Mouse (Mus musculus): ENCODE measurements around the gene Ascl5. TPM values are rescaled to one million over a fixed set of nuclear protein-coding genes. Genes with fewer than 3 reads are reported as not detected.

Ascl5 gene
- polyA plus RNA-seq, 1 experiment from 2014 or later: not detected

DNA sequence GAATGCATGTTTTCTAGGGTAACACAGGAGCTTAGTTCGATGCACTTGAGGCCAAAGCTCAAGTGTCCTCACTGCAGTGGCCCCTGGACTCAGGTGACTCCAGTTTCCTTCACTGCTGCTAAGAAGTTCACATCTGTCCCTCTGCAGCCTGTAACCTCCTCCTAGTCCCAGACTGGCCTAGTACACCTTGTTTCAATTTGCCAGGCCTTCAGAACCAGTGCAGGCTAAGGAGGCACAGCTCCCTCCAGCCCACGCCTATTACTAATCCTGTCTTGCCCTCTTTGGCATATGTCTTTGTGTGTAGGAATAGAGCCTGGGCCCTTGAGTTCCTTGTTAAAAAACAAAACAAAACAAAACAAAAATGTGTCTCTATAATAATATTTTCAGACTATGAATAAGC is 33.3 kb upstream of the Ascl5 start:
- peak overlapping the region; percentile 88 for H3K4me2 ChIP-seq
- no peak overlapping the region for H3K9ac ChIP-seq (ENCODE audit: low read depth, low read length)
- peaks cover under 1% of the 10 kb centered on the region for H3K36me3 ChIP-seq (ENCODE audit: control insufficient read depth, insufficient read depth, low read length)
- H3K27me3 ChIP-seq (ENCODE audit: control insufficient read depth, insufficient read depth, low read length): no peaks in the 10 kb centered on the region
- 80% methylated on average over 2 of the region's 2 CpGs for WGBS (ENCODE audit: insufficient replicate concordance)
- no peaks in the 10 kb centered on the region for H3K9me3 ChIP-seq (replicated peaks; ENCODE audit: control insufficient read depth, low read length)
- peak overlapping the region; percentile 88 for H3K4me3 ChIP-seq (ENCODE audit: low read depth, low read length)
- no peak overlapping the region for H3K27ac ChIP-seq (ENCODE audit: low read depth, low read length)
- no peak for ATAC-seq (replicated peaks; ENCODE audit: insufficient number of reproducible peaks, low FRiP score, low TSS enrichment)
- H3K4me1 ChIP-seq (ENCODE audit: control insufficient read depth, insufficient read depth, low read length): peaks cover 15% of the 10 kb centered on the region

DNA sequence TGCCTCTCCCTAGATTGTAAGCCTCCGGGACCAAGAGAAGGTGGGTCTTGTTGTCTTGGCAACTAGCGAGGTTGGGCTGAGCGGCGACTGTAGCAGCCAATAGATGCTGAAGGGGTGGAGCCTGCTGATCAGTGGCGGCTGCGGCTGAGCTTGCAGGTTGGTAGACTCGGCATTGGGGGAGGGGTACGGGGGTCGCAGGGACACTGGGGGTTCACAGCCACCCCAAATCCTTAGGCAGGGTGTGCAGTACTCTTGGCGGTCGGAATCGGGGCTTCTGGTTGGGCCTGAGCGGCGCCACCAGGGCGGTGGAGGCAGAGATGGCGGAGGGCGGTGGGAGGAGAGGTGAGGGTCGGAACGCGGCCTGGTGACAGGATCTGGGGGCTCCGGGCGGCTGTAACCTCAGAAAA is 32.7 kb upstream of the Ascl5 start:
- Histone ChIP-seq H3K27ac (ENCODE audit: low read depth, low read length) (peak overlapping the region; percentile 66), H3K4me3 (ENCODE audit: low read depth, low read length) (peak overlapping the region; percentile 88), H3K9ac (ENCODE audit: low read depth, low read length) (peak overlapping the region; percentile 91), H3K36me3 (ENCODE audit: control insufficient read depth, insufficient read depth, low read length) (peaks cover 5% of the 10 kb centered on the region), H3K27me3 (ENCODE audit: control insufficient read depth, insufficient read depth, low read length) (no peaks in the 10 kb centered on the region), H3K4me2 (peak overlapping the region; percentile 88), H3K4me1 (ENCODE audit: control insufficient read depth, insufficient read depth, low read length) (peaks cover 15% of the 10 kb centered on the region), H3K9me3 (replicated peaks; ENCODE audit: control insufficient read depth, low read length) (no peaks in the 10 kb centered on the region)
- WGBS (ENCODE audit: insufficient replicate concordance): 0% methylated on average over 21 of the region's 22 CpGs
- peak; percentile 95 for ATAC-seq (replicated peaks; ENCODE audit: insufficient number of reproducible peaks, low FRiP score, low TSS enrichment)

DNA sequence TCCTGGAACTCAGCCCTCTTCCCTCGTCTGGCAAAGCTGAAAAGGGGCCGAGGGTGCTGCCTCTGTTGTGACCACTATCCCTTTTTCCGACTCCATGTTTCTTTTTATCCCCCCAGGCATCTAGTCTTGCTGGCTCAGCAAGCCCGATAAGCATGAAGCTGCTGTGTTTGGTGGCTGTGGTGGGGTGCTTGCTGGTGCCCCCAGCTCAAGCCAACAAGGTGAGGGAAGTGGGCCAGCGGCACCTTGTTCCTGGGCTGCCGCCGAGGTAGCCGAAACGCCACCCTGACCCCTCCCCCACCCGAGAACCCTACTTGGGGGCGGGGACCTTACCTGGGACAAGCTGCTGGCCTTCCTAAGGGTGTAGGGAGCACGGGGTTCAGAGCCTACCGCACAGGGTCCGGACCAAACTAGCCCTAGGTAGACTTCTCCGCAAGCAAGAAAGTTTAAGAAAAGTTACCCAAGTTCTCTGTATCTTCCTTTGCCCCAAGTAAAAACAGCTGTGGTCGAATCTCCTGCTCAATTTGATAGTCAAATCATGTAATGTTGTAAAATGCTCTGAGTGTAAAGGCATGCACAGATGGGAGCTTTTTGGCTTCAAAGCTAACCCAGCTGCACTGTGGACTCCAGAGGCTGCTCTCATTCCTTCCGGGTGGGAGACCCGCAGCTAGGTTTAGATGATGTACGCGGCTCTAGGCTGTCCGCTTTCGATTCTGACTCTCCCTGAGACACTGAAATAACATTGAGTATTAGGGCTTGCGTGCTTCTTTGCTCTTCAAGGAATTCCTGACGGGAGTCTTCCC is 32.0 kb upstream of the Ascl5 start:
- H3K9ac ChIP-seq (ENCODE audit: low read depth, low read length): peak overlapping the region; percentile 91
- H3K4me2 ChIP-seq: peak overlapping the region; percentile 88
- H3K36me3 ChIP-seq (ENCODE audit: control insufficient read depth, insufficient read depth, low read length): peaks cover 9% of the 10 kb centered on the region
- peak overlapping the region; percentile 88 for H3K4me3 ChIP-seq (ENCODE audit: low read depth, low read length)
- peak; percentile 40; the same call in 1 of the 2 replicates for ATAC-seq (replicated peaks; ENCODE audit: insufficient number of reproducible peaks, low FRiP score, low TSS enrichment)
- H3K9me3 ChIP-seq (replicated peaks; ENCODE audit: control insufficient read depth, low read length): no peaks in the 10 kb centered on the region
- peaks cover 13% of the 10 kb centered on the region for H3K4me1 ChIP-seq (ENCODE audit: control insufficient read depth, insufficient read depth, low read length)
- no peaks in the 10 kb centered on the region for H3K27me3 ChIP-seq (ENCODE audit: control insufficient read depth, insufficient read depth, low read length)
- 6% methylated on average over 24 of the region's 24 CpGs for WGBS (ENCODE audit: insufficient replicate concordance)
- peak overlapping the region; percentile 66 for H3K27ac ChIP-seq (ENCODE audit: low read depth, low read length)

DNA sequence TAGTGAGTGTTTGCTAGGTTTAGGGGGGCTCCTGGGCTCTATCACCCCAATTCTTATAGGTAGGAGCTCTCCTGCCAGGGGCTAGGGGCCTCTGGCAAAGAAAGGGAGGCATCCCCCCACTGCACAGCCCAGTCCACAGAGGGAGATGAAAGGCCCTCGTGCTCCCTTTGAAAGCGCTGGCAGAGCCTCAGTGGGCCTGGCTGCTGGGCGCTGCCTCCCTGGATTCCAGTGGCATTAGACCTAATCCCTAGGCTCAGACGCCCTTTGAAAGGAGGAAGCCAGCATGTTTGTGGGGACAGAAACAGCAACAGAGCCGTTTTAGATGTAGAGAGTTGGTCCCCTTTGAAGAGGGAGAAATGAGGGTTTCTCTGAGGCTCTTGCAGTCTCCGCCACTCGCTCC is 20.4 kb upstream of the Ascl5 start:
- Histone ChIP-seq H3K4me2 (no peak overlapping the region), H3K27me3 (ENCODE audit: control insufficient read depth, insufficient read depth, low read length) (no peaks in the 10 kb centered on the region), H3K4me3 (ENCODE audit: low read depth, low read length) (no peak overlapping the region), H3K9ac (ENCODE audit: low read depth, low read length) (no peak overlapping the region), H3K4me1 (ENCODE audit: control insufficient read depth, insufficient read depth, low read length) (0 out of 2 replicates have a peak, but pooled peaks cover 9% of the 10 kb centered on the region), H3K36me3 (ENCODE audit: control insufficient read depth, insufficient read depth, low read length) (peaks cover 52% of the 10 kb centered on the region), H3K9me3 (replicated peaks; ENCODE audit: control insufficient read depth, low read length) (no peaks in the 10 kb centered on the region), H3K27ac (ENCODE audit: low read depth, low read length) (peak overlapping the region; percentile 35; the same call in 1 of the 2 replicates)
- WGBS (ENCODE audit: insufficient replicate concordance): 73% methylated on average over 7 of the region's 7 CpGs
- ATAC-seq (replicated peaks; ENCODE audit: insufficient number of reproducible peaks, low FRiP score, low TSS enrichment): no peak

DNA sequence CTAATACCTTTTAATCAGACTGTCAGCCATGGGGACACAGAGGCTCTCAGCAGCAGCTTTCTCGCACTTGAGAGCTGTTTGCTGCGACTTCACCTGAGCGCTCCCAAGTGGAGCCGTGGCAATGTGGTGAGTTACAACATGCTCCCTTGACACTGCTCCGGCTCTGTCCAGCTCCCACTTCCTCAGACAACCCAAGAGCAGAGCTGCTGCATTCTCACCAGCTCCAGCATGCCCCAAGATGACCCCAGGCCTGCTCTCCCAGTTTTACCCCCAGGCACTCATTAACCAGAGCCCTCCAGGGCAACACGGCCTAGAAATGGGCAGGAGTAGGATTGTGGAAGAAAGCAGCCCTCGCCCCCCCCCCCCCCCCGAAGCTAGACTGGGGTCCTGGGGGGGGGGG is 18.9 kb upstream of the Ascl5 start:
- Histone ChIP-seq H3K4me1 (ENCODE audit: control insufficient read depth, insufficient read depth, low read length) (0 out of 2 replicates have a peak, but pooled peaks cover 9% of the 10 kb centered on the region), H3K4me2 (no peak overlapping the region), H3K36me3 (ENCODE audit: control insufficient read depth, insufficient read depth, low read length) (peaks cover 44% of the 10 kb centered on the region), H3K4me3 (ENCODE audit: low read depth, low read length) (no peak overlapping the region), H3K27me3 (ENCODE audit: control insufficient read depth, insufficient read depth, low read length) (no peaks in the 10 kb centered on the region), H3K9me3 (replicated peaks; ENCODE audit: control insufficient read depth, low read length) (no peaks in the 10 kb centered on the region), H3K27ac (ENCODE audit: low read depth, low read length) (no peak overlapping the region), H3K9ac (ENCODE audit: low read depth, low read length) (no peak overlapping the region)
- no peak for ATAC-seq (replicated peaks; ENCODE audit: insufficient number of reproducible peaks, low FRiP score, low TSS enrichment)
- 83% methylated on average over 7 of the region's 8 CpGs for WGBS (ENCODE audit: insufficient replicate concordance)

DNA sequence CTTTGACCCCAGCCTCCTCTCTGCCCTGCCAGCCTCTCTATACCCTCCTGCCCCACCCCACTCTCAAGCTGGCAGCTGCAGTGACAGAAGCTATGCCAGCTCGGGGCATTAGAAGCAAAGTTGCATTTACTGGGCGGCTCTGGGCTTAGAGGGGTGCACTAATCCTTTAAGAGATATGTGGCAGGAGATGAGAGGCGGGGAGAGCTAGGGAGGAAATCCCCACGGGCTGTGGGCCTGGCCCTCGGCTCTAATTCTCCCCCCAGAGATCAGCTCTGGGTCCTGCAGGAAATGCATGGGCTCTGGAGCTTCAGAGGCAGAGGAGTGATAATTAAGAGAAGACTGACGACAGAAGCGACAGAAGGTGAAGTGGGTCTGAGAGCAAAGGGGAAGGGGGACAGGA is 17.6 kb upstream of the Ascl5 start:
- Histone ChIP-seq H3K36me3 (ENCODE audit: control insufficient read depth, insufficient read depth, low read length) (peaks cover 31% of the 10 kb centered on the region), H3K9ac (ENCODE audit: low read depth, low read length) (no peak overlapping the region), H3K4me3 (ENCODE audit: low read depth, low read length) (no peak overlapping the region), H3K9me3 (replicated peaks; ENCODE audit: control insufficient read depth, low read length) (no peaks in the 10 kb centered on the region), H3K4me2 (no peak overlapping the region), H3K27me3 (ENCODE audit: control insufficient read depth, insufficient read depth, low read length) (no peaks in the 10 kb centered on the region), H3K27ac (ENCODE audit: low read depth, low read length) (no peak overlapping the region), H3K4me1 (ENCODE audit: control insufficient read depth, insufficient read depth, low read length) (0 out of 2 replicates have a peak, but pooled peaks cover 9% of the 10 kb centered on the region)
- 44% methylated on average over 7 of the region's 7 CpGs for WGBS (ENCODE audit: insufficient replicate concordance)
- ATAC-seq (replicated peaks; ENCODE audit: insufficient number of reproducible peaks, low FRiP score, low TSS enrichment): no peak

DNA sequence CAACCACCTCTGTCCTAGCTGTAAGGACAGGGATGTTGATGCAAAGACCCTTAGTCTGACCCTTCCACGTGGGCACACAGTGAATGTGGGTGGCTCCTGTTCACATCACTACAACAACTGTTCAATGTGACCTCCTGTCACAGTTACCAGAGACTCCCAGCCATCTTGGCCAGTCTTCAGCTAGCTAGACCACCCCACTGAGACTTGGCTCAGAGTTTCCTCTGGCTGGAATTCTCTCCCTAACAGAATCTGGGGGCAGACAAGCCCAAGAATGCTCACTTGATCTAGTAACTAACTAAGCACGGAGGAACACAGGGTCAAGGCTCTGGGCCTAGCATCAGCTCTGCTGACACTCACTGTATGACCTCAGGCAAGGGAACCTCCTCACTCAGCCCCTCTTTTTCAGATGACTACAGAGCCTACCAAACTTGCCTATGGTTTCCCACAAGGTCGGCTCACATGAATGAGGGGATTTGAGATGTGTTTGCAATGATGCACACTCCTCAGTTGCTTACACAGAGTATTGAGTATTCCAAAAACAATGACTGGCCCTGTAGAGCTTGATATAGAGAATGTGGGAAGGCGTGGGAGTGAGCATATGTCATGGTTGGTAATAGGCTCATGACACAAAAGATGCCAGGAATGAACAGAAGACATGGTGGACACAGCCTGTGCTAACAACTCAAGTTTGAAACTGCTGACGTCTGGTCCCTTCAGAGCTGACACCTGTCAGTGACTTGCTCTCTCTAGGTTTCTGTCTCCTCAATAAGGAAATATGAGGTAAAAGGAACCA is 11.7 kb upstream of the Ascl5 start:
- Histone ChIP-seq H3K4me3 (ENCODE audit: low read depth, low read length) (no peak overlapping the region), H3K9ac (ENCODE audit: low read depth, low read length) (no peak overlapping the region), H3K9me3 (replicated peaks; ENCODE audit: control insufficient read depth, low read length) (no peaks in the 10 kb centered on the region), H3K27ac (ENCODE audit: low read depth, low read length) (no peak overlapping the region), H3K36me3 (ENCODE audit: control insufficient read depth, insufficient read depth, low read length) (peaks cover 14% of the 10 kb centered on the region), H3K27me3 (ENCODE audit: control insufficient read depth, insufficient read depth, low read length) (peaks cover 6% of the 10 kb centered on the region; the same call in 1 of the 2 replicates), H3K4me2 (no peak overlapping the region), H3K4me1 (ENCODE audit: control insufficient read depth, insufficient read depth, low read length) (no peaks in the 10 kb centered on the region)
- ATAC-seq (replicated peaks; ENCODE audit: insufficient number of reproducible peaks, low FRiP score, low TSS enrichment): no peak
- WGBS (ENCODE audit: insufficient replicate concordance): 74% methylated on average over 5 of the region's 5 CpGs

DNA sequence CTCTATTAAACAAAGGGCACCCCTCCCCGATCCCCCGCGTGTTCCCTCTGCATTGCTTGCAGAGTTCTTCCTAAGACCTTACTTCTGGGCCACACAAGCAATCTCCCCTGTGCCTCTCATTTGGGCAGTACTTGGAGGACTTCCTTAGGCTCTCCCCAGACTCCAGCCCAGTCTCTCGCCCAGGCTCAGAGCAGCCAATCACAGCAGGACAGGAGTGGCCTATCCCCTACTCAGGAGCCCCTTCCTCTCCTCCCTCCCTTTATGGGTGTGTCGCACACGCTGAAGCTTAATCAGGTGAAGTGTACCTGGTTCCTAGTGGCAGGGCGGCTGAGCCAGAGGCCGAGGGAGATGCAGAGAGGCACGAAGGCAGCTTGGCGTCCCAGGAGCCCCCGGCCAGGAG is 10.2 kb upstream of the Ascl5 start:
- Histone ChIP-seq H3K4me1 (ENCODE audit: control insufficient read depth, insufficient read depth, low read length) (no peaks in the 10 kb centered on the region), H3K9ac (ENCODE audit: low read depth, low read length) (no peak overlapping the region), H3K9me3 (replicated peaks; ENCODE audit: control insufficient read depth, low read length) (no peaks in the 10 kb centered on the region), H3K4me2 (peak overlapping the region; percentile 11; the same call in 1 of the 2 replicates), H3K36me3 (ENCODE audit: control insufficient read depth, insufficient read depth, low read length) (0 out of 2 replicates have a peak, but pooled peaks cover 4% of the 10 kb centered on the region), H3K27me3 (ENCODE audit: control insufficient read depth, insufficient read depth, low read length) (peaks cover 11% of the 10 kb centered on the region; the same call in 1 of the 2 replicates), H3K4me3 (ENCODE audit: low read depth, low read length) (no peak overlapping the region), H3K27ac (ENCODE audit: low read depth, low read length) (no peak overlapping the region)
- WGBS (ENCODE audit: insufficient replicate concordance): 9% methylated on average over 11 of the region's 11 CpGs
- no peak for ATAC-seq (replicated peaks; ENCODE audit: insufficient number of reproducible peaks, low FRiP score, low TSS enrichment)

All from heart, embryonic 11.5 days (tissue).